Mouse (Mus musculus) stomach, postnatal 0 days (tissue): ENCODE data around the gene Tex13a.

ENCODE experiments used
- CTCF ChIP-seq: IDR thresholded peaks from 2 replicates; pipeline ENCODE4 v1.5.1; 2016; ENCODE audit warnings: antibody characterized with exemption, low read depth, mild to moderate bottlenecking, moderate library complexity
- EP300 ChIP-seq: optimal IDR thresholded peaks from 2 replicates; pipeline ENCODE3; 2016; ENCODE audit warnings: antibody characterized with exemption

DNA sequence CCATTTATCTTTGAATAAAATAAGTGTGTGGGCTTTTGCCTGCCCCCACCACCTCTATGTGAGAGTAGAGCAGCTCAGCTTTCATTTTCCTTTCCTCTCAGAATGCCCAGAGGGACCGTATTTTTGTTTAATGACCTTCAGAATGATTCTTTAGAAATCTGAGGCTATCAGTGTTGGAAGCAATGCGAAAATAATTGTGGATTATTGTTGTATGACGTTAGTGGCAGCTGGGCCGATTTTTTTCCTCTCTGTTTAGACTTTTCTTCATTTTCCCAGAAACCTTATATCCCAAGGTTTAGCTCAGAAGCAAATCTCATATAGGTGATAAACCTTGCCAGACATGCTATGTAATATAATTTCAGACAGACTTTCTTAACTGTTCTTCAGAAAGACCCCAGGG lies 25.2 kb upstream of the Tex13a start:
- TF ChIP-seq EP300 (no peak), CTCF (no peak)
